Mouse (Mus musculus) spleen, postnatal 14 days (tissue): Measurements from ENCODE around the gene Selenos.

Experiments used
- DNase-seq, 2 experiments: peaks; one replicate each; pipeline ENCODE4 v3.0.0; 2021 to 2022; ENCODE audit warnings: low spot score in 2 of 2

The Selenos gene

GRCm38 (mm10) chr7:66084546-66084945 is 5.1 kb downstream of the Selenos start:
- no peak for DNase-seq

GRCm38 (mm10) chr7:66087652-66088051 is 8.2 kb downstream of the Selenos start:
- no peak for DNase-seq

DNA sequence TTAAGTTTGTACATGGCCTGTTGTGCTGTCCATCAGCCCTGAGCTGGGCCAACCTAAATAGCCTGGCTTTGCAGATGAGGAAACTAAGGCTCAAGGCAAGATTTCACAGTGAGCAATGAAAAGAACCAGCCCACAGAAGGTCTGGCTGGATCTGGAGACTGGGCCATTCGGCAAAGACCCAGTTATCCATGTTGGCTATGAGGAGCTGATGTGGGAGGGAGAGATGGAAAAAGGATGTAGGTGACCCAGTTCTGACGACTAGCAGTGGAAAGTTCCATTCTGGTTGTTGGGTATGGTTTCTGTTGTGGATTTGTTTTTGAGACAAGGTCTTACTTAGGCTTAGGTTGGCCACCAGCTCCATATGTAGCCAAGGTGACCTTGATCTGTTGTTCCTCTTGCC is 8.6 kb downstream of the Selenos start:
- DNase-seq = no peak

DNA sequence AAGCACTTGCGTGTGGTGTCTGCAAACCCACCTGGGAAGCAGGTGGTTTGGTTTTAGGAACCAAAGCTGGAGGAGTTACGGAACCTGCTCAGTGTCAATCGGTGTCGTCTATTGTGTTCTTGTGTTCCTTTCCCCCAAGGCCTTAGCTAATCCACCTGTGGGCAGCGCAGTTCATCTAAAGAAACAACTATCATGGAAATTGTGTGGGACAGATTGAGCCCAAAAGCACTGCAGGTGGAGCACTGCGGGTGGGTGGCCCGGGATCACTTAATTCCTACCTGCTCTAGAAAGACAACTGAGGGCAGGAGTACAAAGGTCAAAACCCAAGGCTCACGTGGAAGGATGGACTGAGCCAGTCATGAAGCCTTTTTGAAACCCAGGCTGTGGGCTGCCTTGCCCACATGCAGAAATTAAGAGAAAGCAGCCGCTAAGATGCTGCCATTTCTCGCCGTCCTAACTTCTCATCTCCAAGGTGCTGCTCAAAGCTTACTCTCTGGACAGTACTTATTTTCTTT is 11.3 kb downstream of the Selenos start:
- no peak for DNase-seq

DNA sequence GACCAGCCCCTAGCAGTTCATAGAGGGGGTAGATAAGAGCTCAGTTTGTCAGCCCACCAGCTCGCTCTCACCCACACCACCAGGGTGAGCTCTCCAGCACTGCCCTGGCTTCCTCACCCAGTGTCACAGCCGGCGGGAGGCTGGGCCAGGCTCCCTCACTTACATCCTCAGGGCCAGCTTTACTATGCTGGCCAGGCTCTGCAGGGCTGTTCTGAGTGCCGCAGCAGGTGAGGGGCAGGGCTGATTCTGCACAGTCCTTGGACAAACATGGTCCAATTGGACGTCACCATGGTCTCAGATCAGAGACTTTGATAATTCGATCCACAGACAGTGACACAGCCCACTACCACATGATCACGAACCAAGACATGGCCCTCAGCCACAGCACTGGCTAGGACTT is 12.1 kb downstream of the Selenos start:
- DNase-seq = no peak

DNA sequence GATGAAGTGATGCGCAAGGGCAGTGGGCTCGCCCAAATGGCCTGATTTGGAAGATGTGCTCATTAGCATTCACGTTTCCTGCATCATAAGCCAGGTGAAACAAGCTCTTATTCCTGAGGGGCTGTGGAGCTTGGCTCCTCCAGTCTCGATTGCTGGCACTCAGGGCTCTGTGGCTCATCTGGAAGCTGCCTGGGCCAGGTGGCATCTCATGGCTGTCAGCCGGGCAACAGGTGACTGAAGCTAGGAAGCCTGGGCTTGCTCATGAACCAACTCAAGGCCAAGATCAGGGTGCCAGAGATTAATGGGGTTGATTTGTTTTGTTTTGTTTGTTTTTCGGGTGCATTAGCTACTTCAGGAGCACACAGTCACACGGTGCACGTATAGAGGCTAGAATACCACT is 13.2 kb downstream of the Selenos start:
- no peak for DNase-seq

GRCm38 (mm10) chr7:66094141-66094540 is 14.7 kb downstream of the Selenos start:
- DNase-seq = no peak

DNA sequence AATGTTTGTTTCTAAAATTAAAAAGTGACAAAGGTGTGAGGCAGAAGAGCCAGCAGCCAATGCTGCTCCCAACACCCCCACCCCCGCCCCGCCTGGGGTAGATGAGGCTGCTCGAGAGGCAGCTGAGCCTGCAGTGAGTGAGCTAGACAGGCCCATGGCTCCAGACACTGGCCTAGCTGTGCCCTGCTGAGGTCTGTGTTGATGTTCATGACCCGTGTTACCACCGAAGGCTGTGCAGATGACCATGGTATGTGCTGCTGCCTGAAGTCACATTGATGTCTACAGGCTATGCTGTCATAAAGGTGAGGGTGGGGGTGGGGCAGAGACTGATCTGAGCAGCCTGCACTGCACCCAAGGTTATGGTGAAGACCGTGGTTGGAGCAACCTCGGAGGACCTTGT is 19.4 kb downstream of the Selenos start:
- no peak for DNase-seq

GRCm38 (mm10) chr7:66101866-66102265 is 22.4 kb downstream of the Selenos start:
- DNase-seq = no peak

DNA sequence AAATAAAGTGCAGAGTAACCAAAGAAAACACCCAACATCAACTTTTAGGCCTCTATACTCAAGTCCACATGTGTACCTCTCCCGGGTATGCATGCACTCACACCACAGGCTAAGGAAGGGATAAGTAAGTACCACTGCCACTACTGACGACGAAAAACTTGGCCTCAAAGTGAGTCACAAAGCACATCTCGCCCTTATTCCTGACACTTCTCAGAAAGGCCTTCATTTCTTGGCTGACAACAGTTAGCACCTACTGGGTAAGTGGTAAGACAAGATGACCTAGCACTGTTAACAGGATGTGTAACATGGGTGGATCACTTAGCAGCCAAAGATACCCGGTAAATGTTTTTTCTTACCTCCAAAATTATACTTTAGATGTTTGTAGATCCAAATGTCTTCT is 25.1 kb downstream of the Selenos start:
- no peak for DNase-seq

- no peak for DNase-seq
Observed at GRCm38 (mm10) chr7:66105771-66106170, 26.3 kb downstream of the Selenos start.

- DNase-seq = no peak
Observed at GRCm38 (mm10) chr7:66106581-66107056, 27.2 kb downstream of the Selenos start.

DNA sequence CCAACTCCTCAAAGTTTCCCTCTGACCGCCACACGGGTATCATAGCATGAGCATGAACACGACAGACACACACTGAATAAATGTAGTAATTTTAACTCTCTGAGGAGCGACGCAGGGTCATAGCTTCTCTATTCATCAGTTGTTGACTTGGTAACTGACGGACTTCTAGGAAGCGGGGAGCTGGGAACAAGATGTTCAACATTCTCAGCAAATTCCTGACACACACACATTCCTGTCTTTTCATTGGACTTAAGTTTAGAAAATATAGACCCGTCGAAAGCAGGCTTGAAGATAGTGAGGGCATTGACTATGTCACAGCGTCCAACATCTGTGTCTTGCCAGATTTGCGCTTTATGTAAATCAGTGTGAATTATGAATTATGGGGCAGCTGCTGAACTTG is 27.8 kb downstream of the Selenos start:
- no peak for DNase-seq

DNA sequence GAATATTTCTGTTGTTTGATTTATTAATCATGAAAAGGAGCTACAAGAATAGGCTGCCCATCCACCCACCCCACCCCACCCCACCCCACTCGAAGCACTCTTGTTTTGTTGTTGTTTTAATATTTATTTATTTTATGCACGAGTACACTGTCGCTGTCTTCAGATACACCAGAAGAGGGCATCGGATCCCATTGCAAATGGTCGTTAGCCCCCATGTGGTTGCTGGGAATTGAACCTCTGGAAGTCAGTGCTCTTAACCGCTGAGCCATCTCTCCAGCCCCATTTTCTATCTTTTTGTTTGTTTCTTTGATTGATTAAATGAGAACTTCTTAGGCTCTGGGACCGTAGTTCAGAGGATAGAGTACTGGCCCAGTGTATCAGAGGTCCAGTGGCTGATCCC is 28.5 kb downstream of the Selenos start:
- DNase-seq = no peak

- peak; percentile 73 to 83 for DNase-seq
Observed at GRCm38 (mm10) chr7:66108961-66109854, 29.8 kb downstream of the Selenos start, which contains the start of gene Chsy1. TSS of gene Chsy1 (plus strand) at chr7:66109515.

DNA sequence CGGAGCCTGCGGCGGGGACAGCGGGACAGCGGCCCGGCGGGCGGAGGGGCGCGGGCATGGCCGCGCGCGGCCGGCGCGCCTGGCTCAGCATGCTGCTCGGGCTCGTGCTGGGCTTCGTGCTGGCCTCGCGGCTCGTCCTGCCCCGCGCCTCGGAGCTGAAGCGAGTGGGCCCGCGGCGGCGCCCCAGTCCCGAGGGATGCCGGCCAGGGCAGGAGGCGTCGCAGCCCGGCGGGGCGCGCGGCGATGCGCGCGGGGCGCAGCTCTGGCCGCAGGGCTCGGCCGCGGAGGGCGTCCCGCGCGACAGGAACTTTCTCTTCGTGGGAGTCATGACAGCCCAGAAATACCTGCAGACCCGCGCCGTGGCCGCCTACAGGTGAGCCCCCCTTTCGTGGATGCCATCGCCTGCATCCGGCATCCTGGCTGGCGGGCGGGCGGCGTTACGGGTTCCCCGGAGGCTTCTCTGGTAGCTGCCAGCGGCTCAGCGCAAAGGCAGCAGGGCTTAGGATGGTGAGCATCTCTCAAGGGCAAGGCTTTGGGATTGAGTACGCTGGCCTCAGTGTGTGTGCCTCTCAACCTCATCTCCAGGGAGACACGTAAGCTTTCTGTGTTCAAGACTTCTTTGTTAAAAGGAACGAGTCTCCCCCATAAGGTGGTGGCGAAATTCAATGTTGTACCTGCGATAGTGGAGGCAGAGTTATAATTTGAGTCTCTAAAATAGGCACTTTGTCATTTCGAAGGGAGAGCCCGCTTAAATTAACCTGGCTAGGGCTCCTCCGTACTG is 30.6 kb downstream of the Selenos start:
- DNase-seq = peak; percentile 29 to 41

- no peak for DNase-seq
Observed at GRCm38 (mm10) chr7:66110636-66111112, 31.2 kb downstream of the Selenos start.

GRCm38 (mm10) chr7:66111211-66111610 is 31.8 kb downstream of the Selenos start:
- no peak for DNase-seq

GRCm38 (mm10) chr7:66113561-66113960 is 34.1 kb downstream of the Selenos start:
- DNase-seq = no peak

DNA sequence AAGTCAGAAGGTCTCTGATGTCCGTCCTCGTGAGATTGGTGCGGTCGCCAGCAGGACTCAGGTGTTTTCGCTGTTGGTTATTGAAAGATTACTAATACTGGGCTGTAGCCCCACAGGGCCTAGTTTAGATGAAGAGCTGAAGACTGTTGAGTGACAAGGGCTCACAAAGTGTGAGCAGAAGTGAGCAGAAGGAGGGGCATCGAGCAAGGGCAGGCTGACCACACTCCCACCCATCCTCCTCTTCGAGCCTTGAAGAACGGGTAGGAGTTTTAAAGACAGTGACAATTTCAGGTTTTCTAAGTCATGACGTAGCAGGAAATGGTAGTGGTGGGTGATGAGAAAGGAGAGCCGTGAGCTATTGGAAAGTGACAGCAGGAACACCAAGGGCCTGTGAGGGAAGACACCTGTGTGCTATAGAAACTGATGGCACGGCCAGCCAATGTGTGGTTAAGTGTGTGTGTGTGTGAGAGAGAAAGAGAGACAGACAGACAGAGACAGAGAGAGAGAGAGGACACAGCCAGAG is 36.4 kb downstream of the Selenos start:
- no peak for DNase-seq

- no peak for DNase-seq
Observed at GRCm38 (mm10) chr7:66116906-66117482, 37.5 kb downstream of the Selenos start.

DNA sequence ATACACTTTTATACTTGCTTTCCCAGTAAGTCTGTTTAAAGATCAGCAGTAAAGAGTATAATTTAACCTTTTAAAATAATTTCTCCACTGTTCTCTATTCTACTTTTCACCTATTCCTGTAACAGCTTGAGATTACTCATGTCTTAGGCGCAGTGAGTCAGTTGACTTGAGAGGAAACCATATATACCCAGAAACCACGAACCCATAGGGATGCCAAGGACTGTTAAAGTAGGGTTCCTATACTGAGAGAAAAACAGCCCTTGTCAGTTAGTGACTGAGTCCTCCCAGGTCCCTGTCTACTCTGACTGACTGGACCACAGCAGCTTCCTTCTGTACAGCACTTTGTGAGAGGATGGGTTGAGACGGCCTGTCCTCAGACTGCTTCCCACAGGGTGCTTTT is 38.6 kb downstream of the Selenos start:
- DNase-seq = no peak
